Mouse (Mus musculus): ENCODE measurements around the gene Kremen2.

- TF ChIP-seq POLR2A (IDR thresholded peaks at IDR 0.05; ENCODE audit: borderline replicate concordance, low read depth, low read length) (no peak), CTCF (IDR thresholded peaks at IDR 0.05; ENCODE audit: low read depth, low read length) (no peak)
Measured at GRCm38 (mm10) chr17:23760231-23760630, 14.6 kb upstream of the Kremen2 start.
